Mouse (Mus musculus) liver, embryonic 16.5 days (tissue): ENCODE measurements around the gene Hacd2. TPM values are rescaled to one million over a fixed set of nuclear protein-coding genes. Genes with fewer than 3 reads are reported as not detected.

Experiments
- ATAC-seq: fragments of 200-750 bp; cut with Nextera tagmentation; 2 replicates; pipeline ENCODE4 v1.8.0; 2017; ENCODE audit warnings: low read depth, mild to moderate bottlenecking, moderate number of reproducible peaks, moderate library complexity
- H3K27ac ChIP-seq: fragments of 300-500 bp; sonication (generic); 2 replicates; pipeline ENCODE4 v1.5.1; 2014; ENCODE audit warnings: mild to moderate bottlenecking, low read length
- H3K27me3 ChIP-seq: fragments of 300-500 bp; sonication (generic); 2 replicates; pipeline ENCODE4 v1.6.1; 2014; ENCODE audit warnings: low read depth, low read length, mixed read lengths; ENCODE audit not compliant: control insufficient read depth, insufficient read depth
- H3K36me3 ChIP-seq: fragments of 300-500 bp; sonication (generic); 2 replicates; pipeline ENCODE4 v1.6.1; 2014; ENCODE audit warnings: mild to moderate bottlenecking; ENCODE audit not compliant: control insufficient read depth, insufficient read depth
- H3K4me1 ChIP-seq: fragments of 300-500 bp; sonication (generic); 2 replicates; pipeline ENCODE4 v1.6.1; 2014; ENCODE audit warnings: low read depth, low read length, mixed read lengths; ENCODE audit not compliant: control insufficient read depth
- H3K4me2 ChIP-seq: fragments of 300-500 bp; sonication (generic); 2 replicates; pipeline ENCODE4 v1.6.1; 2014; ENCODE audit warnings: low read depth, low read length, mixed read lengths
- H3K4me3 ChIP-seq: fragments of 300-500 bp; sonication (generic); 2 replicates; pipeline ENCODE4 v1.5.1; 2014; ENCODE audit warnings: low read depth, mild to moderate bottlenecking, low read length
- H3K9ac ChIP-seq: fragments of 300-500 bp; sonication (generic); 2 replicates; pipeline ENCODE4 v1.6.1; 2014; ENCODE audit warnings: low read depth, low read length
- H3K9me3 ChIP-seq: fragments of 300-500 bp; sonication (generic); replicated peaks from 2 replicates; pipeline ENCODE4 v1.6.1; 2016; ENCODE audit warnings: low read length; ENCODE audit not compliant: control insufficient read depth
- WGBS: fragments of 180-500 bp; shearing (Covaris S2); extraction: QIAGEN DNeasy Blood & Tissue Kit; methylation state at CpG from one replicate; pipeline ENCODE4 v1.1.7; 2014; ENCODE audit not compliant: insufficient replicate concordance; 5-methylcytosine and 5-hydroxymethylcytosine counted together
- polyA plus RNA-seq: library from polyadenylated mRNA; unstranded; fragments of >200 nt; fragmentation: Nextera tagmentation; extraction: Ambion mirVana; gene quantifications from 2 replicates; pipeline ENCODE4 v1.2.1, GENCODE M21; 2015

Gene Hacd2
- polyA plus RNA-seq, 1 experiment from 2014 or later = 109 TPM

- 0 out of 2 replicates have a peak, but pooled peaks have one; percentile 32 for ATAC-seq
- Histone ChIP-seq H3K4me2 (no peak overlapping the region), H3K9me3 (no peaks in the 10 kb centered on the region), H3K27ac (no peak overlapping the region), H3K36me3 (no peaks in the 10 kb centered on the region), H3K27me3 (no peaks in the 10 kb centered on the region), H3K4me1 (no peaks in the 10 kb centered on the region), H3K4me3 (no peak overlapping the region), H3K9ac (no peak overlapping the region)
- 32% methylated on average over 11 of the region's 11 CpGs for WGBS
These were observed 117.8 kb downstream of the Hacd2 start for GRCm38 (mm10) chr16:35139873-35140619.

GRCm38 (mm10) chr16:35140620-35140975, 118.4 kb downstream of the Hacd2 start:
- no peak overlapping the region for H3K4me3 ChIP-seq
- no peak overlapping the region for H3K27ac ChIP-seq
- ATAC-seq = no peak
- H3K9ac ChIP-seq = no peak overlapping the region
- WGBS = 55% methylated on average over 9 of the region's 9 CpGs
- no peaks in the 10 kb centered on the region for H3K27me3 ChIP-seq
- no peaks in the 10 kb centered on the region for H3K9me3 ChIP-seq
- no peaks in the 10 kb centered on the region for H3K4me1 ChIP-seq
- H3K36me3 ChIP-seq = no peaks in the 10 kb centered on the region
- no peak overlapping the region for H3K4me2 ChIP-seq

GRCm38 (mm10) chr16:35141839-35142238, 119.6 kb downstream of the Hacd2 start:
- H3K4me2 ChIP-seq = no peak overlapping the region
- H3K27ac ChIP-seq = no peak overlapping the region
- WGBS = 71% methylated on average over 8 of the region's 8 CpGs
- no peak for ATAC-seq
- H3K9me3 ChIP-seq = no peaks in the 10 kb centered on the region
- H3K27me3 ChIP-seq = no peaks in the 10 kb centered on the region
- H3K4me1 ChIP-seq = no peaks in the 10 kb centered on the region
- H3K36me3 ChIP-seq = no peaks in the 10 kb centered on the region
- no peak overlapping the region for H3K9ac ChIP-seq
- H3K4me3 ChIP-seq = no peak overlapping the region

- no peak overlapping the region for H3K4me2 ChIP-seq
- no peaks in the 10 kb centered on the region for H3K9me3 ChIP-seq
- H3K36me3 ChIP-seq = no peaks in the 10 kb centered on the region
- no peak for ATAC-seq
- no peak overlapping the region for H3K4me3 ChIP-seq
- 24% methylated on average over 4 of the region's 4 CpGs for WGBS
- H3K4me1 ChIP-seq = no peaks in the 10 kb centered on the region
- H3K9ac ChIP-seq = no peak overlapping the region
- H3K27me3 ChIP-seq = peaks cover under 1% of the 10 kb centered on the region
- no peak overlapping the region for H3K27ac ChIP-seq
These were observed 123.9 kb downstream of the Hacd2 start for GRCm38 (mm10) chr16:35146153-35146552.

- H3K4me3 ChIP-seq = no peak overlapping the region
- H3K9ac ChIP-seq = no peak overlapping the region
- peaks cover 60% of the 10 kb centered on the region for H3K27me3 ChIP-seq
- no peaks in the 10 kb centered on the region for H3K36me3 ChIP-seq
- no peak overlapping the region for H3K27ac ChIP-seq
- no peak overlapping the region for H3K4me2 ChIP-seq
- no peak for ATAC-seq
- no peaks in the 10 kb centered on the region for H3K9me3 ChIP-seq
- 8% methylated on average over 12 of the region's 12 CpGs for WGBS
- H3K4me1 ChIP-seq = peaks cover 3% of the 10 kb centered on the region; the same call in 1 of the 2 replicates
These were observed 131.0 kb downstream of the Hacd2 start for GRCm38 (mm10) chr16:35153146-35153755.

GRCm38 (mm10) chr16:35154245-35154640, 132.0 kb downstream of the Hacd2 start:
- no peak for ATAC-seq

GRCm38 (mm10) chr16:35154641-35155390, 132.6 kb downstream of the Hacd2 start, which contains the start of gene Adcy5:
Gene Adcy5 (plus strand): TSS chr16:35154877.
- no peaks in the 10 kb centered on the region for H3K9me3 ChIP-seq
- peaks cover 3% of the 10 kb centered on the region; the same call in 1 of the 2 replicates for H3K4me1 ChIP-seq
- H3K9ac ChIP-seq = no peak within 1 kb of the TSS
- peaks cover 60% of the 10 kb centered on the region for H3K27me3 ChIP-seq
- no peak within 1 kb of the TSS; the same call in 1 of the 2 replicates for H3K27ac ChIP-seq
- peak within 1 kb of the TSS; percentile 55 for H3K4me3 ChIP-seq
- under 1% methylated on average over 62 of the region's 104 CpGs for WGBS
- 0 out of 2 replicates have a peak, but pooled peaks have one; percentile 21 for ATAC-seq
- H3K36me3 ChIP-seq = no peaks in the 10 kb centered on the region
- H3K4me2 ChIP-seq = peak within 1 kb of the TSS; percentile 66

More at GRCm38 (mm10) chr16:35154245-35154640, 132.0 kb downstream of the Hacd2 start:
- 0% methylated on average over 29 of the region's 29 CpGs for WGBS
- peak overlapping the region; percentile 55 for H3K4me3 ChIP-seq
- H3K9ac ChIP-seq = no peak overlapping the region
- no peaks in the 10 kb centered on the region for H3K9me3 ChIP-seq
- H3K27me3 ChIP-seq = peaks cover 60% of the 10 kb centered on the region
- peaks cover 3% of the 10 kb centered on the region; the same call in 1 of the 2 replicates for H3K4me1 ChIP-seq
- H3K36me3 ChIP-seq = no peaks in the 10 kb centered on the region
- peak overlapping the region; percentile 66 for H3K4me2 ChIP-seq
- H3K27ac ChIP-seq = no peak overlapping the region

GRCm38 (mm10) chr16:35155391-35156305, 133.4 kb downstream of the Hacd2 start:
- Histone ChIP-seq H3K4me3 (peak overlapping the region; percentile 55), H3K4me2 (peak overlapping the region; percentile 66), H3K9ac (no peak overlapping the region), H3K36me3 (no peaks in the 10 kb centered on the region), H3K27me3 (peaks cover 60% of the 10 kb centered on the region), H3K9me3 (no peaks in the 10 kb centered on the region), H3K27ac (no peak overlapping the region; the same call in 1 of the 2 replicates), H3K4me1 (peaks cover 3% of the 10 kb centered on the region; the same call in 1 of the 2 replicates)
- 0 out of 2 replicates have a peak, but pooled peaks have one; percentile 39 for ATAC-seq
- 3% methylated on average over 82 of the region's 87 CpGs for WGBS
